Mouse (Mus musculus): ENCODE data around the gene Tns1. TPM values are rescaled to one million over a fixed set of nuclear protein-coding genes. Genes with fewer than 3 reads are reported as not detected.

Gene Tns1
- polyA plus RNA-seq, 1 experiment from 2014 or later, result 15.5 TPM

DNA sequence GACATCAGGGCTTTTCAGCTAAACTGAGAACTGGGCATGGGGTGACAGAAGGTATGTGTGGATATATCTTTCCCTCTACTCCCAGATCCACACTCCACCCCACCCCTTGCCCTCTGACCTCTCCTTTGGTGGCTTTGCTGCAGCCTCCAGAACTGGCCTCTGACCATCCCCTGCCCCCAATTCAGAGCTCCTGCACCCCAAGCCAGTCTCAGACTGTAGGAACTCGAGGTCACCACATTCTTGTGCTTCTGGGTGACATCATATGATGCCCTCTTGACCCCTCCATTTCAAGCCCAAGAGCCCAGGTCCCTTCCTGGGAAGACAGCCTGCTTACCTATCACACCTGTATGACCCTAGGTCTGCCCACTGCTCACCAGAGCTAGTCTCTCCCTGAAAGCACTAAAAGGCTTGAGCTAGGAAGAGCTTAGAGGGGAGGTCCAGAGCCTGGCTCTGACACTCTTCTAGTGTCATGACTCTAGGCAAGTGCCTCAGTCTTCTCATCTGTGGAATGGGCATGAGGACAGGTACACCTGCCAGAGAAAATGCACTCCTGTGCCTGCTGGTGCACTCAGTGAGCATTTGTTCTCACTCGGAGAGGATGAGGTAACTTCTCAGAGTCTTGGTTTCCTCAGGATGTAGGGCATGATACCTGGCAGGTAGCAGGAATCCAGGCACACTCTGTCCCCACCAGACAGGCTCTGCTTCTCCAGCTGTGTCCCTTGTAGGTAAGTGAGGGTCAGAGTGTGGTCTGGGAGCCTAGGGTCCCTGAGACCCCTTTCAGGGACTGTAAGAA, 214.9 kb downstream of the Tns1 start:
- Histone ChIP-seq H3K4me3 (replicated peaks; ENCODE audit: low read length) (no peak overlapping the region), H3K36me3 (replicated peaks; ENCODE audit: control insufficient read depth, insufficient read depth) (no peaks in the 10 kb centered on the region), H3K9me3 (ENCODE audit: control insufficient read depth, low read length) (no peaks in the 10 kb centered on the region), H3K4me1 (replicated peaks; ENCODE audit: control insufficient read depth, insufficient read depth, low read length) (no peaks in the 10 kb centered on the region; the same call in 1 of the 2 replicates), H3K27ac (no peak overlapping the region), H3K9ac (no peak overlapping the region), H3K27me3 (ENCODE audit: control insufficient read depth, insufficient read depth, low read length) (no peaks in the 10 kb centered on the region), H3K4me2 (replicated peaks) (no peak overlapping the region)
- DNase-seq (ENCODE audit: low spot score), result no peak
- ATAC-seq (ENCODE audit: low FRiP score), result no peak
- WGBS, result 82% methylated on average over 2 of the region's 2 CpGs

DNA sequence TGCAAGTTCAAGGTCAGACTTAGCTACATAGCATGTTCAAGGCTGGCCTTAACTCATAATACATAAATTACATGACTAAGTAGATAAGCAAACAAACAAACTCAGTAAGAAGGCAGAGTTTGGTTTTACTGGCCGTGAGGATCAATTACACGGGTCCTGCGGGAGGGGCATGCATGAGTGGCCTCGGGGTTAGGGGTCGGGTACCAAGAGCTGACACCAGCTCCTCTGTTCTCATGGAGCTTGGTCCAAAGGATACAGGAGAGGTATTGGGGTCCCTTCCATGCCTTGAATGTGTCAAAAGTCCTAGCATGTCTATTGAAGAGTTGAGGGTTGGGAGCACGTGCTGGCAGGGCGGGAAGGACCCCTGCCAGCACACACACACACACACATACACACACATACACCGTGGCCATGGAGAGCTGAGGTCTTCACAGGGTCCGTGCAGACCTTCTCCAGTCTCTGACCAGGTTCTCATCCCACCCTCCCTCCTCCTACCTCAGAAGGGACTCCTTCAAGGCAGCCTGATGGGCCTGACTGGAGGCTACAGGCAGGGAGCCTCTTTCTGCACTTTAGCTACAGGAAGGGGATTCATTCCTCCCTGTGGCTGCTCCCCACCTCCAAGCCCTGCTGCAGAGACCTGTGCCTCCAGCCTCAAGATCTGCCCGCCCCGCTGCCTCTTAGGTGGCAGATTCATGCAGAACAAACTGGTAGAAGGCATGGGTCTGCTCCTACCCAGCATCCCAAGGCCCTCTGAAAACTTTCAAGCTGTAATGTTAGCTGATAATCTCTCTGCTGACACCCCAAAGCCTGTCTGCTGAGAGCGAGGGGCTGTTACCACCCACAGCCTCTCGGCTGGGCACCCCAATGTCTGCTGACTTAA, 215.9 kb downstream of the Tns1 start:
- Histone ChIP-seq H3K9ac (no peak overlapping the region), H3K9me3 (ENCODE audit: control insufficient read depth, low read length) (no peaks in the 10 kb centered on the region), H3K4me2 (replicated peaks) (no peak overlapping the region), H3K27ac (no peak overlapping the region), H3K27me3 (ENCODE audit: control insufficient read depth, insufficient read depth, low read length) (no peaks in the 10 kb centered on the region), H3K4me1 (replicated peaks; ENCODE audit: control insufficient read depth, insufficient read depth, low read length) (no peaks in the 10 kb centered on the region), H3K36me3 (replicated peaks; ENCODE audit: control insufficient read depth, insufficient read depth) (no peaks in the 10 kb centered on the region), H3K4me3 (replicated peaks; ENCODE audit: low read length) (no peak overlapping the region)
- DNase-seq (ENCODE audit: low spot score) (no peak), ATAC-seq (ENCODE audit: low FRiP score) (no peak)
- 77% methylated on average over 13 of the region's 13 CpGs for WGBS

DNA sequence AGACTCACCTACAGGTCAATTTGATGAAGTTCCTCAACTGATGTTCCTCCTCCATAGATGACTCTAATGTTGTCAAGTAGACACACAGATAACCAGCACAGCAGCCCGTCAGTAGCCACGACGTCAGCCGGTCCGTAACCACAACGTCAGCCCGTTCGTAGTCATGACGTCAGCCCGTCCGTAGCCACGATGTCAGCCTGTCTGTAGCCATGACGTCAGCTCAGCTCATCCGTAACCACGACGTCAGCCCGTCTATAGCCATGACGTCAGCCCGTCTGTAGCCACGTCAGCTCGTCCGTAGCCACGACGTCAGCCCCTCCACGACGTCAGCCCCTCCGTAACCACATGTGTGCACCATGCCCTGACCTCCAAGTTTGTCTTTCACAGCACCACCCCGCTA, 217.1 kb downstream of the Tns1 start:
- 86% methylated on average over 28 of the region's 28 CpGs for WGBS
- no peaks in the 10 kb centered on the region for H3K9me3 ChIP-seq (ENCODE audit: control insufficient read depth, low read length)
- no peak overlapping the region for H3K27ac ChIP-seq
- no peak overlapping the region for H3K4me3 ChIP-seq (replicated peaks; ENCODE audit: low read length)
- no peaks in the 10 kb centered on the region for H3K36me3 ChIP-seq (replicated peaks; ENCODE audit: control insufficient read depth, insufficient read depth)
- H3K4me1 ChIP-seq (replicated peaks; ENCODE audit: control insufficient read depth, insufficient read depth, low read length), result 0 out of 2 replicates have a peak, but pooled peaks cover 8% of the 10 kb centered on the region
- no peak overlapping the region for H3K9ac ChIP-seq
- DNase-seq (ENCODE audit: low spot score) (no peak), ATAC-seq (ENCODE audit: low FRiP score) (no peak)
- no peak overlapping the region for H3K4me2 ChIP-seq (replicated peaks)
- H3K27me3 ChIP-seq (ENCODE audit: control insufficient read depth, insufficient read depth, low read length), result no peaks in the 10 kb centered on the region

DNA sequence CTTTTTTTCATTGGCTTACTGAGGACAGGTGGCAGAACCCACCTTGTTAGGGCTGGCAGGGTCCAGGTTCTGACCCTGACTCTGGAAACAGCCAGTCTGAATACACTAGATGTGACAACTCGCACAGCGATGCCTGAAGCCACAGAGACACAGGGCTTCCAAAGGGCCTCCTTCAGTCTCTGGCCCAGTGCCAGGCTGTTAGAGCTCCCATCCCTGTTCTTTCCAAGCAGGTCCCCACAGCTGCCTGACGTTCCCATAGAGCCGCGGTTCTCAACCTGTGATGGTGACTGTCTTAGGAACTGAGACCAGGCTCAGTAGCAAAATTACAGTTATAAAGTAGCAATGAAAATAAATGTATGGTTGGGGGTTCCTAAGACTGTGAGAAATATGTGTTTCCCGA, 217.9 kb downstream of the Tns1 start:
- H3K27ac ChIP-seq, result no peak overlapping the region
- H3K36me3 ChIP-seq (replicated peaks; ENCODE audit: control insufficient read depth, insufficient read depth), result no peaks in the 10 kb centered on the region
- ATAC-seq (ENCODE audit: low FRiP score) (no peak), DNase-seq (ENCODE audit: low spot score) (peak; percentile 55)
- no peak overlapping the region for H3K4me3 ChIP-seq (replicated peaks; ENCODE audit: low read length)
- WGBS, result 49% methylated on average over 6 of the region's 6 CpGs
- H3K4me1 ChIP-seq (replicated peaks; ENCODE audit: control insufficient read depth, insufficient read depth, low read length), result 0 out of 2 replicates have a peak, but pooled peaks cover 8% of the 10 kb centered on the region
- no peak overlapping the region for H3K4me2 ChIP-seq (replicated peaks)
- H3K9me3 ChIP-seq (ENCODE audit: control insufficient read depth, low read length), result no peaks in the 10 kb centered on the region
- H3K9ac ChIP-seq, result no peak overlapping the region
- H3K27me3 ChIP-seq (ENCODE audit: control insufficient read depth, insufficient read depth, low read length), result no peaks in the 10 kb centered on the region

DNA sequence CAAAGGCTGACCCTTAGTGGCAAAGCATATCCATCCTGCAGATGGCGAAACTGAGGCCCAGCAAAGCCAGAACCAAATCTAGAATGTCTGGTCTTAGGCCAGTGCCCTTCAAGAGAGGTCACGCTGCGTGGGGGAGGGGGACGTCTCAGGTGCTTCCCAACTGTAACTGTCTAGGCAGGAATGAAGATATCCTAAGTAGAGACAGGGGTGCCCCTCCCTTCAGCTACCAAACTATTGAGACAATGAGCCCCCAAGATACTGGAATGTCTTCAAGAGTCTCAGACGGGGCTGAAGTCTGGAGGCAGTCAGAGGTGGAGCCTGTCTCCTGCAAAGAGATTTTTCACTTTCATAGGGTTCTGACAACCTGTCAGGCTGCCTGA, 218.4 kb downstream of the Tns1 start:
- Histone ChIP-seq H3K9ac (no peak overlapping the region), H3K27ac (no peak overlapping the region), H3K36me3 (replicated peaks; ENCODE audit: control insufficient read depth, insufficient read depth) (no peaks in the 10 kb centered on the region), H3K27me3 (ENCODE audit: control insufficient read depth, insufficient read depth, low read length) (no peaks in the 10 kb centered on the region), H3K9me3 (ENCODE audit: control insufficient read depth, low read length) (no peaks in the 10 kb centered on the region), H3K4me3 (replicated peaks; ENCODE audit: low read length) (no peak overlapping the region), H3K4me1 (replicated peaks; ENCODE audit: control insufficient read depth, insufficient read depth, low read length) (0 out of 2 replicates have a peak, but pooled peaks cover 8% of the 10 kb centered on the region), H3K4me2 (replicated peaks) (no peak overlapping the region)
- no peak for DNase-seq (ENCODE audit: low spot score)
- 72% methylated on average over 5 of the region's 5 CpGs for WGBS
- ATAC-seq (ENCODE audit: low FRiP score), result no peak

DNA sequence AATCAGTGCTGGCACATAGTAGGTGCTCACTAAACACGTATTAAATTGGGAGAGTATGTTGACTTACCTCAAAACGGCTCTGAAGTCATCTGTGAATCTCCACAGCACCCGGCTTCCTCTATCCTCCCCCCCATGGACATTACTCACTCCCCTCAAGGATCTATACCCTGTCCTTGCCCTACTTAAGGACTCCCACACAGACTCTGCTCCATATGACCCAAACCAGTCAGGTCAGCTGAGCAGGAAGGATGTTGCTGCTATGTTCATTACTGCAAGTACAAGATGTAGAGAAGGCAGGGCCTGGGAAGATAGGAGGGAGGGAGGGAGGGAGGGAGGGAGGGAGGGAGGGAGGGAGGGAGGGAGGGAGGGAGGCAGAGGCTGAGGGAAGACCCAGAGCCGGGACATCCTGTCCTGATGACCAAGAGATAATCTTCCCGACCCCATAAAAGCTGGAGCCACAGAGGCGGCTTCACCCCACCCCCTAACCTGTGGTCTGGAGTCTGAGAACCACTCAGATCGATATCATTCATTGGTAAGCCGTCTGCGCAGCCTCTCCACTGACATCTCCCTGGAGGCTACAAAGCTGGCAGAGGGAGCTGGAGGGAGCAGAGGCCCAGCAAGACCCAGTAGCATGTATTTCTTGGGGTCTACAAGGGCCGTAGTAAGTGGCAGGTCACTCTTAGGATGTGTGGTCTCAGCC, 219.0 kb downstream of the Tns1 start:
- no peak overlapping the region for H3K4me3 ChIP-seq (replicated peaks; ENCODE audit: low read length)
- no peak overlapping the region for H3K9ac ChIP-seq
- no peak overlapping the region for H3K4me2 ChIP-seq (replicated peaks)
- H3K36me3 ChIP-seq (replicated peaks; ENCODE audit: control insufficient read depth, insufficient read depth), result no peaks in the 10 kb centered on the region
- H3K27me3 ChIP-seq (ENCODE audit: control insufficient read depth, insufficient read depth, low read length), result no peaks in the 10 kb centered on the region
- H3K27ac ChIP-seq, result no peak overlapping the region
- ATAC-seq (ENCODE audit: low FRiP score), result no peak
- 72% methylated on average over 10 of the region's 10 CpGs for WGBS
- H3K9me3 ChIP-seq (ENCODE audit: control insufficient read depth, low read length), result no peaks in the 10 kb centered on the region
- no peak for DNase-seq (ENCODE audit: low spot score)
- 0 out of 2 replicates have a peak, but pooled peaks cover 8% of the 10 kb centered on the region for H3K4me1 ChIP-seq (replicated peaks; ENCODE audit: control insufficient read depth, insufficient read depth, low read length)

DNA sequence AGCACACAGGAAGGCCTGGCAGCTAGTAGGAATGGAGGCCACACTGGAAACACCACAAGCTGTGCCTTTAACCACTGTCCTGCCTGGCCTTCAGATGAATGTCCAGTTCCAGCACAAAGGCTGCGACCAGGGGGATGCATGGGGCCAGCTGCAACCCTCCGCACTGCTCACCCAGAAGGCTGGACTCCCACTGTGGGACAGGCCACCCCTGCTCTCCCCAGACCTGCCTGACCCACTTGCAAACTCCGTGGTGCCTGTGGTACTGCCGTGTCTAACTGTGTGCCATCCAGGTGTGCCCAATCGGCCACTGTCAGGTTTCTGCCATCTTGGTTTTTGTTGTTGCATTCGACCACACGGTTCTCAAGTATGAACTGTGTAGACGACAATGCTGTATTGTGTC, 219.6 kb downstream of the Tns1 start:
- Histone ChIP-seq H3K4me3 (replicated peaks; ENCODE audit: low read length) (no peak overlapping the region), H3K4me2 (replicated peaks) (no peak overlapping the region), H3K4me1 (replicated peaks; ENCODE audit: control insufficient read depth, insufficient read depth, low read length) (0 out of 2 replicates have a peak, but pooled peaks cover 8% of the 10 kb centered on the region), H3K36me3 (replicated peaks; ENCODE audit: control insufficient read depth, insufficient read depth) (no peaks in the 10 kb centered on the region), H3K9me3 (ENCODE audit: control insufficient read depth, low read length) (no peaks in the 10 kb centered on the region), H3K27ac (no peak overlapping the region), H3K9ac (no peak overlapping the region), H3K27me3 (ENCODE audit: control insufficient read depth, insufficient read depth, low read length) (no peaks in the 10 kb centered on the region)
- WGBS, result 87% methylated on average over 8 of the region's 8 CpGs
- ATAC-seq (ENCODE audit: low FRiP score) (no peak), DNase-seq (ENCODE audit: low spot score) (no peak)

DNA sequence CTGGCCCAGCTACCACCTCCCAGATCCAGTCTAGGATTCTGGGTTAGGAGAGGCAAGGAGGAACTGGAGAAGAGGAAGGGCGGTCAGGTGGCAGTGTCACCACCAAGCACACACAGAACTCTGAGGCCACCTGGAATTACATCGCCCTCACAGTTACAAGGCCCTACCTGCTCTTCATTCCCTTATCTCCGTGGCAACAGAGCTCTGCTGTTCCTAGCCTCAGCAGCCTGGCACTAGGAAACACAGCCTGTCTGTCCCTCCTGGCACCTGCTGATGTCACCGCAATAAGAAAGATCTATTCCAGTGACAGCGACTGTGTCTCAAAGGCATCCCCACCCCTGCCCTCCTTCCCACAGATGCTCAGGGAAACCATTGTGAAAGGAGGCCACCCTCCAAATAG, 221.2 kb downstream of the Tns1 start:
- Histone ChIP-seq H3K4me3 (replicated peaks; ENCODE audit: low read length) (no peak overlapping the region), H3K9me3 (ENCODE audit: control insufficient read depth, low read length) (no peaks in the 10 kb centered on the region), H3K9ac (peak overlapping the region; percentile 17; the same call in 1 of the 2 replicates), H3K36me3 (replicated peaks; ENCODE audit: control insufficient read depth, insufficient read depth) (no peaks in the 10 kb centered on the region), H3K27ac (no peak overlapping the region), H3K4me2 (replicated peaks) (no peak overlapping the region), H3K27me3 (ENCODE audit: control insufficient read depth, insufficient read depth, low read length) (no peaks in the 10 kb centered on the region), H3K4me1 (replicated peaks; ENCODE audit: control insufficient read depth, insufficient read depth, low read length) (0 out of 2 replicates have a peak, but pooled peaks cover 8% of the 10 kb centered on the region)
- ATAC-seq (ENCODE audit: low FRiP score) (no peak), DNase-seq (ENCODE audit: low spot score) (no peak)
- WGBS, result 75% methylated on average over 5 of the region's 5 CpGs
